Mouse (Mus musculus): Measurements from ENCODE around the gene Prmt3. TPM values are rescaled to one million over a fixed set of nuclear protein-coding genes. Genes with fewer than 3 reads are reported as not detected.

The Prmt3 gene
- polyA plus RNA-seq, 1 experiment from 2014 or later, result 62.8 TPM

DNA sequence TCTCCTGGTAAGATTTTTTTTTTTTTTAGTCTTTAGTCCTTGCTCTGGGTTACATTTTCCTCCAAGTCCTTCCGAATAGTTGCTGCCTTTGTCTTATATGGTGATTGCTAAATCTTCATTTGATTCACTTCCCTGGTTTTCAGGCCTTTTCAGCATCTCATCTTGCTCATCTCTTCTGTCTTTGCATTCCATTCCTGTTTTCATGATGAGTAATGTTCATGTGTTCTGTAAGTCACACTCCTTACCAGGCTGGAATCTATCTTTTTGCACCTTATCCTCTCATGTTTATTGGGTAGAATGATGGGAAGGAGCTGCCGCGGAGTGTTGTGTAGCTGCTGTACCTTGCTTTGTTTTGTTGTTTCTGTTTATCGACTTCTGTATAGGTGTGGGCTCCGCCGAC lies 31.0 kb downstream of the Prmt3 start:
- H3K27me3 ChIP-seq (ENCODE audit: insufficient read depth, low read length), result no peaks in the 10 kb centered on the region
- H3K36me3 ChIP-seq (ENCODE audit: insufficient read depth, low read length), result peaks cover 14% of the 10 kb centered on the region; the same call in 1 of the 2 replicates
- no peak for ATAC-seq (ENCODE audit: low FRiP score, low TSS enrichment)
- 86% methylated on average over 6 of the region's 6 CpGs for WGBS
- H3K9ac ChIP-seq (replicated peaks; ENCODE audit: low read length), result no peak overlapping the region
- H3K4me3 ChIP-seq (ENCODE audit: low read length), result no peak overlapping the region
- H3K4me1 ChIP-seq (ENCODE audit: insufficient read depth, low read length), result no peaks in the 10 kb centered on the region
- H3K4me2 ChIP-seq (replicated peaks; ENCODE audit: low read depth, low read length), result no peak overlapping the region
- no peaks in the 10 kb centered on the region for H3K9me3 ChIP-seq (ENCODE audit: low read length)
- no peak overlapping the region for H3K27ac ChIP-seq (ENCODE audit: low read length)

DNA sequence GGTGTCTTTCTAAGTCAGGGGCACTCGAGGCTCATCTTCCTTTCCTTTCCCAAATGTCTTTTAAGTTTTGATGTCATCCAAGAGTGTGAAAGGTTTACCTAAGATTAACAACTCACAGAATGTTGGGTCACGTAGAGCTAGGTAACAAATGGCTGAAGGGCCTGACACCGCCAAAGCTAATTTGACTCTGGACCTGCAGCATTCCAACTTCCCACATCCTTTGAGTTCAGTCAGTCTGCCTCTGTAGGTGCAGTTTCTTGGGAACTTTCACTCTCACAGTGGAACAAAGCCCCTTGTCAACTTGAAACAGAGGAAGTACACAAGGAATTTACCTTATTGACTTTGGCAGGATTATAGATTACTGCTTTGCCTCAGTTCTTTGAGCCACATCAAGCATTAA lies 31.4 kb downstream of the Prmt3 start:
- no peak for ATAC-seq (ENCODE audit: low FRiP score, low TSS enrichment)
- Histone ChIP-seq H3K9me3 (ENCODE audit: low read length) (no peaks in the 10 kb centered on the region), H3K27ac (ENCODE audit: low read length) (no peak overlapping the region), H3K4me2 (replicated peaks; ENCODE audit: low read depth, low read length) (no peak overlapping the region), H3K27me3 (ENCODE audit: insufficient read depth, low read length) (no peaks in the 10 kb centered on the region), H3K36me3 (ENCODE audit: insufficient read depth, low read length) (peaks cover 14% of the 10 kb centered on the region; the same call in 1 of the 2 replicates), H3K4me1 (ENCODE audit: insufficient read depth, low read length) (no peaks in the 10 kb centered on the region), H3K9ac (replicated peaks; ENCODE audit: low read length) (no peak overlapping the region), H3K4me3 (ENCODE audit: low read length) (no peak overlapping the region)
- 50% methylated on average over 3 of the region's 3 CpGs for WGBS

DNA sequence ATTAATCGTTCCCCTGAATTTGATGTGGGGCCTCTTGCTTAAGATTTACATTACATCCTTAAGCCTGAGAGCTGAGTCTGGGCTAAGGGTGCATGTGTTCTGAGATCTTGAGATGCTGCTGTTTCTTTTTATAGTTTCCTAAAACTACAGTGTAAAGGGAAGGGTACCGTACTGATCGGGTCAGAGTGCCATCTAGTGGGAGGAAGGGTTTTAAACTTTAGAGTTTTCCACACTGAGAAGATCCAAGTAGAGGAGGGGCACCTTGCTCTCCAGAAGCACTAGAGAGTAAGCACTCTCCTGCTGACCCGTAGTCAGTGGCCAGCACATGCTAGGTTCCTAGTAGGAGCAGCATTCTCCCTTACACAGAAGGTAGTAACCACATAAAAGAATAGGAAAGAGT lies 33.2 kb downstream of the Prmt3 start:
- peaks cover 17% of the 10 kb centered on the region for H3K36me3 ChIP-seq (ENCODE audit: insufficient read depth, low read length)
- H3K4me1 ChIP-seq (ENCODE audit: insufficient read depth, low read length), result no peaks in the 10 kb centered on the region
- no peak overlapping the region for H3K4me3 ChIP-seq (ENCODE audit: low read length)
- H3K27me3 ChIP-seq (ENCODE audit: insufficient read depth, low read length), result no peaks in the 10 kb centered on the region
- WGBS, result 47% methylated on average over 4 of the region's 4 CpGs
- no peaks in the 10 kb centered on the region; the same call in 1 of the 2 replicates for H3K9me3 ChIP-seq (ENCODE audit: low read length)
- peak; percentile 15; the same call in 1 of the 2 replicates for ATAC-seq (ENCODE audit: low FRiP score, low TSS enrichment)
- H3K27ac ChIP-seq (ENCODE audit: low read length), result no peak overlapping the region
- H3K9ac ChIP-seq (replicated peaks; ENCODE audit: low read length), result no peak overlapping the region
- no peak overlapping the region for H3K4me2 ChIP-seq (replicated peaks; ENCODE audit: low read depth, low read length)

DNA sequence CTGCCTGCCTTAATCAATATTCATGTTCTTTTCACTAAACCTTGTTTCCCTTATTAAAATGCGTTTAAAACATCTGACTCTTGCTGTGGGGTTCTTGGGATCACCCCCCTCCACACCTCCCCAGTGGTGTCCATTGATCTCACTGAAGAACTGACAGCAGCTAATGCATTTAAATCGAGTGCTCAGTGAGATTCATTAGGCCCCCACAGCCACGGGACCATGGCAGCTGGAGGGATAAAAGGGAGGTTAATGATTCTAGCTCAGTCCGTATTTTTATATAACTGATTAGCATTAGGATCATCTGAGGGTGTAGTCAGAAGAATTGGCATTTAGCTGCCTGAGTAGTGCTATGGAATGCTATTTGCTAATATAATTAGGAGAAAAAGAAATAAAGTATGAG lies 41.2 kb downstream of the Prmt3 start:
- Histone ChIP-seq H3K4me3 (ENCODE audit: low read length) (no peak overlapping the region), H3K36me3 (ENCODE audit: insufficient read depth, low read length) (peaks cover 11% of the 10 kb centered on the region; the same call in 1 of the 2 replicates), H3K4me1 (ENCODE audit: insufficient read depth, low read length) (no peaks in the 10 kb centered on the region), H3K9ac (replicated peaks; ENCODE audit: low read length) (no peak overlapping the region), H3K27ac (ENCODE audit: low read length) (no peak overlapping the region), H3K27me3 (ENCODE audit: insufficient read depth, low read length) (no peaks in the 10 kb centered on the region), H3K4me2 (replicated peaks; ENCODE audit: low read depth, low read length) (no peak overlapping the region), H3K9me3 (ENCODE audit: low read length) (no peaks in the 10 kb centered on the region; the same call in 1 of the 2 replicates)
- WGBS, result 75% methylated on average over 4 of the region's 4 CpGs
- ATAC-seq (ENCODE audit: low FRiP score, low TSS enrichment), result no peak

DNA sequence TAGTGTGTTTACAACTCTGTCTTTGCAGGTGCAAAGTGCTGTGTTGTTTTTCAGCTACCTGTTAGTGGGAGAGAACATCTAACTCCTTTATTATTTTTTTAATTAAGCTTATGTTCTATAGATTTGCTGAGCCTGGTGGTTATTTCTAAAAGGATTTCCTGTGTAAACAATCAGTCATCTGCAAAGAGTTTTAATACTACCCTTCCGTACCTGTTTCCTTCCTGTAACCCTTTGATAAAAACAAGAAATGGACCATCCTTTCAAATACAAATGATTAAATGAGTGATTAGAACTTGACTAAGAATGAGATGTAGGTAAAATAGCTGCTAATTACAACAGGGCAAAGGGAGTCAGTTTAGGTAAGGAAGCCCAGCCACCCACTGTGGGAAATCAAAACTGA lies 43.2 kb downstream of the Prmt3 start:
- ATAC-seq (ENCODE audit: low FRiP score, low TSS enrichment), result no peak

DNA sequence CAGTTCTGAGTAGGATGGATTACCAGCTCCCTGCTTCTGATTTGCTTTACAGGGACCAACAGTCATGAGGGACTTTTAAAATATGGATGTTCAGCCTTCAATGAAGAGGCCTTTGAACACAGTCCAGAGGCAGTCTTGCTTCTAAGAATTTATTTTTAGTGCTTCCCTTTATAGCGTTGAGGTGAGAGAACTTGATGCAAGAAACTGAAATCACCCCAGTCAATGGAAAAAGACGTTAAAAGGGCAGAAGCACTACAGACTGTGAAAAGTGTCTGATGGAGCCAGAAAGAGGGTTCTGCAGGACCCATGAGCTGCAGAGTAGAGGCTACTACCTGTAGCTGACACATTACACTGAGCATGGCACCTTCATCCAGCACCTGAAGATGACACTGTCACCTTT lies 43.9 kb downstream of the Prmt3 start:
- Histone ChIP-seq H3K9me3 (ENCODE audit: low read length) (no peaks in the 10 kb centered on the region), H3K4me2 (replicated peaks; ENCODE audit: low read depth, low read length) (no peak overlapping the region), H3K36me3 (ENCODE audit: insufficient read depth, low read length) (peaks cover 12% of the 10 kb centered on the region), H3K4me3 (ENCODE audit: low read length) (no peak overlapping the region), H3K9ac (replicated peaks; ENCODE audit: low read length) (no peak overlapping the region), H3K27me3 (ENCODE audit: insufficient read depth, low read length) (no peaks in the 10 kb centered on the region), H3K27ac (ENCODE audit: low read length) (no peak overlapping the region), H3K4me1 (ENCODE audit: insufficient read depth, low read length) (no peaks in the 10 kb centered on the region)
- ATAC-seq (ENCODE audit: low FRiP score, low TSS enrichment), result no peak
- 60% methylated on average over 2 of the region's 2 CpGs for WGBS

More for the DNA sequence above, 43.2 kb downstream of the Prmt3 start:
- no peak overlapping the region for H3K27ac ChIP-seq (ENCODE audit: low read length)
- H3K36me3 ChIP-seq (ENCODE audit: insufficient read depth, low read length), result peaks cover 7% of the 10 kb centered on the region; the same call in 1 of the 2 replicates
- H3K4me3 ChIP-seq (ENCODE audit: low read length), result no peak overlapping the region
- H3K27me3 ChIP-seq (ENCODE audit: insufficient read depth, low read length), result no peaks in the 10 kb centered on the region
- no peaks in the 10 kb centered on the region for H3K9me3 ChIP-seq (ENCODE audit: low read length)
- H3K4me1 ChIP-seq (ENCODE audit: insufficient read depth, low read length), result no peaks in the 10 kb centered on the region
- no peak overlapping the region for H3K9ac ChIP-seq (replicated peaks; ENCODE audit: low read length)
- H3K4me2 ChIP-seq (replicated peaks; ENCODE audit: low read depth, low read length), result no peak overlapping the region
- 80% methylated on average over 1 of the region's 1 CpGs for WGBS

DNA sequence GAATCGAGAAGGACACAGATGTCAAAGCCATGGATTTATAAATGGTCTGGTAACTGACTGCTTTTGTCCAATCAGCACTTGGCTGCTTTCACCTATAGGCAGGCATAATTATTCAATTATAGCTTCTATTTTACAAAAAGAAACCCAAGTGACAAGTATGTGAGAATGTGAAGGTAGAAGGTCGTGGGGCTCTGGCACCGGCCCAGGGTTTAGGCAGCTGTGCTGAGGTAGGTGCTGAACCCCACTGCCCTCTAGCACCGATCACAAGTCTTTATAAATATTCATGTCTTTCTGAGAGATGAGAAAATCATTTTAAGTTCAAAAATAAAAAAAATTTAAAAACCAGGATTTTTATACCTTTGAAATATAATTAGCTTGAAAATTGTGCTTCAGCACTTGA lies 45.4 kb downstream of the Prmt3 start:
- H3K4me1 ChIP-seq (ENCODE audit: insufficient read depth, low read length), result no peaks in the 10 kb centered on the region
- H3K4me3 ChIP-seq (ENCODE audit: low read length), result no peak overlapping the region
- H3K4me2 ChIP-seq (replicated peaks; ENCODE audit: low read depth, low read length), result no peak overlapping the region
- no peaks in the 10 kb centered on the region for H3K27me3 ChIP-seq (ENCODE audit: insufficient read depth, low read length)
- ATAC-seq (ENCODE audit: low FRiP score, low TSS enrichment), result no peak
- H3K9ac ChIP-seq (replicated peaks; ENCODE audit: low read length), result no peak overlapping the region
- no peak overlapping the region for H3K27ac ChIP-seq (ENCODE audit: low read length)
- H3K36me3 ChIP-seq (ENCODE audit: insufficient read depth, low read length), result peaks cover 15% of the 10 kb centered on the region
- 86% methylated on average over 4 of the region's 4 CpGs for WGBS
- H3K9me3 ChIP-seq (ENCODE audit: low read length), result no peaks in the 10 kb centered on the region

DNA sequence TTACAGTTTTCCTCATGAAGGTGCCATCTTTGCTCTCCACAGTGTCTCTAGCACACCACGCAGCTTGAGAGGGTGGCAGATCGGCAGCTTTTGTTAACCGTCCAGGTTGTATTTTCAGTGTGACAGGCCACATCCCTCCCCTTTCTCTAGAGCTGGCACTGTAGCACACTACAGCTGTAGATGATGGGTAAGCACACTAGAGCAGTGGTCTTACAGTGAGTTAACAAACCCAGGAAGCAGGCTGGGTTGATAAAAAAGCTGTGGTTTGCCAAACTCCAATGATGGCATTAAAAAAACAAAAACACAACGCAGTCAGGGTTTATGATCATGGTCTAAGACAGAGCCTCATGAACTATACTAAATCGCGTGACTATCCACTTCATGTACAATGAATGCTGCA lies 45.9 kb downstream of the Prmt3 start:
- Histone ChIP-seq H3K9me3 (ENCODE audit: low read length) (no peaks in the 10 kb centered on the region), H3K9ac (replicated peaks; ENCODE audit: low read length) (no peak overlapping the region), H3K4me1 (ENCODE audit: insufficient read depth, low read length) (no peaks in the 10 kb centered on the region), H3K4me2 (replicated peaks; ENCODE audit: low read depth, low read length) (no peak overlapping the region), H3K27ac (ENCODE audit: low read length) (no peak overlapping the region), H3K27me3 (ENCODE audit: insufficient read depth, low read length) (no peaks in the 10 kb centered on the region), H3K4me3 (ENCODE audit: low read length) (no peak overlapping the region), H3K36me3 (ENCODE audit: insufficient read depth, low read length) (peaks cover 12% of the 10 kb centered on the region)
- ATAC-seq (ENCODE audit: low FRiP score, low TSS enrichment), result no peak
- WGBS, result 91% methylated on average over 6 of the region's 6 CpGs

DNA sequence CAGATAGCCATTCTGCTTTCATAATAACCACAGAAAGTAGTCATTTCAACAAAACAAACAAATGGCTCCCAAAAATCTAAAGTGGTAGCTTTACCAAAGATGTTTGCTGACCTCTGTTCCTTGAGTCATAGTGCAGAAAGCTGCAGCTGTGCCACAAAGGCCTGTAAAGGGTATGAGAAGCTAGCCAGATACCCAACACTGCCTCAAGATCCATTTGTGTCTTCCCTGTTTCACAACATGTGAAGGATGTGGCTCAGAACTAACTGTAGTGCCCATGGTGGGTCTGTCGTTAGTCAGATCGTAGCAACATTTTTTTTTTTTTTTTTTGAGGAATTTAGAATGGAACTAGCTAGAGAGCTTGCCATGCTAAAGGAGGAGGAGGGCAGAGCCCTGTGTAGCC lies 46.4 kb downstream of the Prmt3 start:
- H3K27ac ChIP-seq (ENCODE audit: low read length), result no peak overlapping the region
- no peaks in the 10 kb centered on the region for H3K27me3 ChIP-seq (ENCODE audit: insufficient read depth, low read length)
- WGBS, result 85% methylated on average over 2 of the region's 2 CpGs
- peaks cover 12% of the 10 kb centered on the region for H3K36me3 ChIP-seq (ENCODE audit: insufficient read depth, low read length)
- H3K9me3 ChIP-seq (ENCODE audit: low read length), result no peaks in the 10 kb centered on the region
- H3K4me2 ChIP-seq (replicated peaks; ENCODE audit: low read depth, low read length), result no peak overlapping the region
- H3K4me3 ChIP-seq (ENCODE audit: low read length), result no peak overlapping the region
- no peaks in the 10 kb centered on the region for H3K4me1 ChIP-seq (ENCODE audit: insufficient read depth, low read length)
- no peak for ATAC-seq (ENCODE audit: low FRiP score, low TSS enrichment)
- H3K9ac ChIP-seq (replicated peaks; ENCODE audit: low read length), result no peak overlapping the region

DNA sequence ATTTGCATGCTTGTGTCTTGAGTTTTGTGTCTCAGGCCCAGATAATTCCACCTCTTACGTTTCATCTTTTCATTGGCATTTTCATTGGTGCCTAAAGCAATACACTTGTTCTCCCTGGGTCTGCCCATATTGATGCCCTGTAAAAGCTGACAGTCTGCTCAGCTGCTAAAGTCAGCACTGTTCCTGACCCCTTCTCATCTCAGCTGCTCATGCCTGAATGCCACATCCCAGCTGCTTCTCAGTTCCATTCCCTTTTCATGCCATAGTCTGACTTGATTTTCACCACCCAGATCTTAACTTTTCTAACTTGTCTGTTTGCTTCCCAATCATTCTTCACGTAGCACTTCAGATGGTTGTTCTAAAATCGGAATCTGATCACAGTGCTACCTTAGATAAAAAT lies 47.3 kb downstream of the Prmt3 start:
- ATAC-seq (ENCODE audit: low FRiP score, low TSS enrichment), result no peak

More for the DNA sequence above, 47.3 kb downstream of the Prmt3 start:
- Histone ChIP-seq H3K9me3 (ENCODE audit: low read length) (no peaks in the 10 kb centered on the region), H3K27ac (ENCODE audit: low read length) (no peak overlapping the region), H3K27me3 (ENCODE audit: insufficient read depth, low read length) (no peaks in the 10 kb centered on the region), H3K4me3 (ENCODE audit: low read length) (no peak overlapping the region), H3K4me2 (replicated peaks; ENCODE audit: low read depth, low read length) (no peak overlapping the region), H3K4me1 (ENCODE audit: insufficient read depth, low read length) (no peaks in the 10 kb centered on the region), H3K36me3 (ENCODE audit: insufficient read depth, low read length) (peaks cover 16% of the 10 kb centered on the region), H3K9ac (replicated peaks; ENCODE audit: low read length) (no peak overlapping the region)
- WGBS, result 84% methylated on average over 3 of the region's 3 CpGs

Data from kidney, embryonic 16.5 days (tissue).